Mouse (Mus musculus) c-Kit-positive CD71-positive TER-119-positive erythroid progenitor cells, embryonic 14.5 days (primary cell): ENCODE data around the gene Ddx46.
"Not testable (repeated sequence)": the region's sequence is repeated elsewhere in the genome, so short reads cannot be mapped to it uniquely, and the experiment has no call there.

Source experiments
- DNase-seq: peaks from one replicate; pipeline ENCODE4 v3.0.0-alpha.2; 2013; ENCODE audit warnings: low spot score

The Ddx46 gene

GRCm38 (mm10) chr13:55634639-55635127 lies at the start of gene Ddx46:
Gene Ddx46, plus strand, starts transcription at chr13:55635027.
- peak; percentile 83 for DNase-seq

GRCm38 (mm10) chr13:55591961-55592490 lies 42.8 kb upstream of the Ddx46 start:
- DNase-seq, result no peak

- peak; percentile 91 for DNase-seq
These were observed 42.1 kb upstream of the Ddx46 start for GRCm38 (mm10) chr13:55592512-55593253.

DNA sequence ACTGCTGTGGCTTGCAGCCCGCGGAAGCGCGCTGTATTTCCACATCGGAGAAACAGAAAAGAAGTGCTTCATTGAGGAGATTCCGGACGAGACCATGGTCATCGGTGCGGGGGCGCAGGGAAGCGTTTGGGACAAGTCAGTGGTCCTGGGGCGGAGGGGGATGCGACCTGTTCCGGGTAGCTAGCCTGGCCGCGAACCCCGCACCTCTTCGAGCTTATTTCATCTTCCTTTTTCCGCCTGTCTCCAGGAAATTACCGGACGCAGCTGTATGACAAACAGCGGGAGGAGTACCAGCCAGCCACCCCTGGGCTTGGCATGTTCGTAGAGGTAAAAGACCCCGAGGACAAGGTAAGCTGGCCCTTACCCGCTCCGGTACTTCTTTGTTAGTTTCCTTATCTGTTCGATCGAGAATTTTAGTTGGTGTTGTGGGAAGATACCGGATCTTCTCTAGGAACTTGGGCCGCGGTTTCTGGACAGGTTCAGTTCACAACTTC lies 41.5 kb upstream of the Ddx46 start:
- no peak for DNase-seq

DNA sequence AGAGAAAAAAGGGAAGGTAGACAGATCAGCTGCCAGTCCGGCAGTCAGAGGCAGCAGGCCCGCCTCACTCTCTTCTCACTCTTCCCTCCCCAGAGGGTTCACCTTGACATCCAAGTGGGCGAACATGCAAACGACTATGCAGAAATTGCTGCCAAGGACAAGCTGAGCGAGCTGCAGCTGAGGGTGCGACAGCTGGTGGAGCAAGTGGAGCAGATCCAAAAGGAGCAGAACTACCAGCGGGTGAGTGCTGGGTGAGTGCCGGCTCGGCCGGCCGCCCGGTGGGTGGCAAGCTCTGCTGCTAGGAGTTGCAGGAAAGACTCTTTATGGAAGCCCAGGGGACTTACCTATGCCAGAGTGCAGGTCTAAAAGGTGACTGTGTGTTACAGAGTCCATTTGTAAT lies 39.5 kb upstream of the Ddx46 start:
- no peak for DNase-seq

DNA sequence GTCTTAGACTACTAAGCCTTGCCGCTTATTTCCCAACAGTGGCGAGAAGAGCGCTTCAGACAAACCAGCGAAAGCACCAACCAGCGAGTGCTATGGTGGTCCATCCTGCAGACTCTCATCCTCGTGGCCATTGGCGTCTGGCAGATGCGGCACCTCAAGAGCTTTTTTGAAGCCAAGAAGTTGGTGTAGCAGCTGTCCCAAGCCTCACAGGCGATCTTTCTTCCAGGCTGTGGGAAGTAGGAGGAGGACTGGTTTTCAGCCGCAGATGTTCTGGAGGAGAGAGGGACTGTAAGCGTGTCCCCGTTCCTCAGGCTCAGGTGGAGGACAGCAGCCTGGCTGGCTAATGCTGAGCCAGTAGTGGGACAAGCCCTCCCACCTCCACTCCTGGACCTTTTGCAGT lies 38.0 kb upstream of the Ddx46 start:
- DNase-seq, result no peak

GRCm38 (mm10) chr13:55599566-55600540 lies 35.0 kb upstream of the Ddx46 start, which contains the start of gene B4galt7:
Gene B4galt7, plus strand, starts transcription at chr13:55599896.
- peak; percentile 71 for DNase-seq

DNA sequence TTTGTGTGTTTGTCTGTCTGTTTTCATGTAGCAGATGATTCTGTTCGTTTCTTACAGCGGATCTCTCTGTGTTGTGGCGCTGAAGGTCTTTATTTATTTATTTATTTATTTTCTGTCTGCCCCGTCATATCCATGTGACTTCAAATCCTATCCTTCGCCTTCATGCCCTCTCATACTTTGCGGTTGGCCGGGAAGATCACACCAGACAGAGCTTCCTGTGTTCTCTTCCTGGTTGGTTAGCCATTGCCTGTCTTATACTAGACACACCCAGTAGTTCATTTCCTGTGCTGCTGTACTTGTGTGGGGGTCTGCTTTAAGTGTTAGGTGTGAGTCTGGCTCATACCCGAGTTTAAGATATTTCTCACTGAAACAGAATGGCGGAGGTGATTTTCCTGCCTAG lies 34.2 kb upstream of the Ddx46 start:
- peak; percentile 31 for DNase-seq

- DNase-seq, result peak; percentile 80
These were observed 33.2 kb upstream of the Ddx46 start for GRCm38 (mm10) chr13:55601611-55602010.

GRCm38 (mm10) chr13:55604606-55605005 lies 30.2 kb upstream of the Ddx46 start:
- no peak for DNase-seq

DNA sequence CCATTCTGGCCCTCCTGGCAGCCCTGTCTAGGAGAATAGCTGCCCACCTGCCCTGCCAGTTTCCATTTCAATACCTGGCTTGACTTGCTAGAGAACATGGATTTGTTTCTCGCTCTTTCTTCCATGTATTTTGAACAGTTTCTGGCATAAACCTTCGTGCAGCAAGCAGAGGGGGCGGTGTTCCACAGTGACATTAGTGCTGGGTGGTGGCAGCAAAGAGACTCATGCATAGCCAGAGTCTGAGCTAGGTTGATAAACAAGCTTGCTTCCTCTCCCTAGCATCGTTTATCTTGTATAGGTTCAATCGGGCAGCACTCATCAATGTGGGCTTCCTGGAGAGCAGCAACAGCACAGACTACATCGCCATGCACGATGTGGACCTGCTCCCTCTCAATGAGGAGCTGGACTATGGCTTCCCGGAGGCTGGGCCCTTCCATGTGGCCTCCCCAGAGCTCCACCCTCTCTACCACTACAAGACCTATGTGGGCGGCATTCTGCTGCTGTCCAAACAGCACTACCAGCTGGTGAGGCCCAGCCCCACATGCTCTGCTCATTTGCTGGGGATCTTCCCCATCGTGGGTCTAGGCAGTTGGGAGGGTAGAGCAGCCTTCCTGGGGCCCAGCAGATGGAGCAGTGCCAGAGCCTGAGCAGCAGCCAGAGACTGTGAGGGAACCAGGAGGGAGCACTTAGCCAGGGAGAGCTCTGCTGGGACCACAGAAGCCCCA lies 27.8 kb upstream of the Ddx46 start:
- no peak for DNase-seq

GRCm38 (mm10) chr13:55607624-55608006 lies 27.2 kb upstream of the Ddx46 start:
- DNase-seq, result no peak

GRCm38 (mm10) chr13:55611996-55612395 lies 22.8 kb upstream of the Ddx46 start:
- no peak for DNase-seq

GRCm38 (mm10) chr13:55613471-55613870 lies 21.4 kb upstream of the Ddx46 start:
- DNase-seq, result no peak

GRCm38 (mm10) chr13:55619328-55619727 lies 15.5 kb upstream of the Ddx46 start:
- DNase-seq, result no peak

DNA sequence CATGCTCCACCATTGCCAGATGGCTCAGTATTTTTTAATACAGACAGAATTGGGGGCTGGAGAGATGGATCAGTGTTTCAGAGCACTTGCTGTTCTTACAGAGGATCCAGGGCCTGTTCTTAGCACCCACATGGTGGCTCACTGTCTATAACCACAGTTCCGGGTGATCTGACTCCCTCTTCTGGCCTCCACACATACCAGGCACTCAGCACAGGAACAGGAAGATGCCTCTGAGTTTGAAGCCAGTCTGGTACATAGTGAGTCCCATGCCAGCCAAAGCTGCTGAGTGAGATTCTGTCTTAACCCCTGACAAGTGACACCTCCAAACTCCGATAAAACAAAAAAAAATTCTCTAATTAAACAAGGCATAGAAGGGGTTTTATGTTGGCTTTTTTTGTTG lies 14.6 kb upstream of the Ddx46 start:
- DNase-seq, result no peak

DNA sequence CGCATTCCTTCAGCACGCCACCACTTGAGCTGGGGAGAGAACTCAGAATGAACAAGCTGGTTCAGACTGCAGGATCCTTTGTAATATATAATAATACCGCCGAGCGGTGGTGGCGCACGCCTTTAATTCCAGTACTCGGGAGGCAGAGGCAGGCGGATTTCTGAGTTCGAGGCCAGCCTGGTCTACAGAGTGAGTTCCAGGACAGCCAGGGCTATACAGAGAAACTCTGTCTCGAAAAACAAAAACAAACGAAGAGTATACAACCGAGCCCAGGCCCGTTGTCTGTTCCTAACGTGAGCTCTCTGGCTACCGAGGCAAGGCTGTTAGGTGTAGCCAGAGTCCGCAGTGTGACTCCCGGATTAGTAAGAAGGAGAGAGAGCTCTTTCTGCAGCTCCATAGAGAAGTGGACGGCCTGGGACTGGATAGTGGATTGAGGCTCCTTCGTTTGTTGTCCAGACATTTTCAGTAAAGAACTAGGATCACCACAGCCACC lies 12.6 kb upstream of the Ddx46 start:
- not testable (repeated sequence) for DNase-seq

DNA sequence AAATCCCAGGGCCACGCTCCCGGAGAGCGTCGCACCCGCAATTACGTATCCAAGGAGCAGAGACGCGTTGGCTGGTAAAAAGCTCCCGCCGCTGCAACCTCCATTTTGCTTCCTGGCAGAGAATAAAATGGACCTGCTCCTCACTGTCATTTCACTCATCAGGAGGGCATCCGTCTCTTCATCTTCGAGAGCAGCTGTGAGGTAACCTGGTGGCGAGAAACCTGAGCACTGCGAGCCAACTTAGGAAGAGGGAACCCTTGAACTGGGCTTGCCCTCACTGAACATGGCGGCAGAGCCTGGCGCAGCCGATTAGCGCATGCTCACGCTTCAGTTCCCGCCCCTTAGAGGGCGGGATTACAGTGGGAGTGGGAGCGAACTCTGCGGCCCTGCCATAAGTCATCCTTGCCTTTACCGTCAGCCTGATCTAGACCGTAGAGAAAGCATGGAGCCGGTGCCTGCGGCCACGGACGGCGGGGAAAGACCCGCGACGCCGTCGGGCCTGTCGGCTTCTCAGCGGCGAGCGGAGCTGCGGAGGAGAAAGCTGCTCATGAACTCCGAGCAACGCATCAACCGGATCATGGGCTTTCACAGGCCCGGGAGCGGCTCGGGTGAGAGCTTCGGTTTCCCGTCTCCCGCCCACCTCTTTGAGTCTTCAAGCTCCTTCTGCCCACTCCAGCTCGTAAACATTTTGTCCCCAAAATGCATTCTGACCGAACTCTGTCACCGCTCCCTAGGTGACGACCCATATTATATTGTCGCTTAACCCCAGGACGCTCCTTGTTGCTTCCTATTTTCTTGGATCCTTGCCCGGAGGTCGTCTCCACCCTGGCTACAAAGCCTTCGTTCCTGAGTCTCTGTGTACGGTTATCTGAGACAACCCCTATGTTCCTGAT lies 11.9 kb upstream of the Ddx46 start, which contains the start of gene Caml:
Gene Caml (plus strand): TSS at position 357 of the 893 bp plus-strand sequence.
- peak; percentile 93 for DNase-seq

DNA sequence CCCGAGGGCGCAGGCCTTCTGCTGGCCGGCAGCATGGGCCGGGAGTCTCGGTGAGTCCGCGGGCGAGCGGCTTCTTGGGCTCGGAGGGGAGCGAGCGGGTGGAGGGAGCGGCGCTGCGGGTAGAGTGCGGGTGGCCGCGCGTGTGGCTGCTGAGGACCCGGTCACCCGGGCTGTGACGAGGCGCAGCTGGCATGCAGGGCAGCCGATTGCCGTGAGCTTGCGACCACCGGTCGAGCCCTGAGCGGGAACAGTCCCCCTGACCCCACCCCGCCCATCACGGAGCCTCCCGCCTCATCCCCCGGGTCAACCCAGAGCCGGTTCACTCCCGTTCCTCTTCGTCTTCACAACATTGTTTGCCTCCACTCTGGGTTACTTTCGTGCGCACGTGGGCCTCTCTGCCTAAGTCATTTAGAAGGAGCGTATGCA lies 332 bp downstream of the Ddx46 start:
- DNase-seq, result no peak
